Mouse (Mus musculus): ENCODE data around the gene Kcna2.

DNA sequence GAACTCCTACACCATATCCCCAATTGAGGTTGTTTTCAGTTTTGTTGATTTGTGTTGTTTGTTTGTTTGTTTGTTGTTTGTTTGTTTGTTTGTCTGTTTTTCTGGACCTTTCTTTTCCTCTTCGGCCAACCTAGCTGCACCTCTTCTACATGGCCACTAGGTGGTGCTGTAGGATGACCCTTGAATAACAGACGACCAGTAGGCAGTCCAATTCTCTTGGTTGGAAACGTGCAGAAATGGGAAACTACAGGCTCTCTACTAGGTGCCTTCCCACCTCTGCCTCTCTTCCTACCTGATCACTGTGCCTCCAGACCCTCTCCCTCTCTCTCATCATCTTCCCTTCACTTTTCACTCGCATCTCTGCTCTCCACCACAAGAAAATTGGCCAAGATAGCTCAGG, 6.9 kb upstream of the Kcna2 start:
- peak; percentile 91 for TF ChIP-seq CTCF (IDR thresholded peaks at IDR 0.05; ENCODE audit: borderline replicate concordance, extremely low read depth, insufficient read depth, insufficient read length)
- no peak for TF ChIP-seq POLR2A (IDR thresholded peaks at IDR 0.05; ENCODE audit: borderline replicate concordance, extremely low read depth, insufficient read depth, insufficient read length, poor library complexity, severe bottlenecking)

Measured in brain, embryonic 14.5 days (tissue).